Mouse (Mus musculus): Measurements from ENCODE around the gene Daam1. TPM values are rescaled to one million over a fixed set of nuclear protein-coding genes. Genes with fewer than 3 reads are reported as not detected.

The Daam1 gene
- polyA plus RNA-seq, 1 experiment, result 36.2 TPM

- no peak overlapping the region for H3K4me3 ChIP-seq (replicated peaks; ENCODE audit: control insufficient read depth, low read depth, low read length)
- TF ChIP-seq POLR2A (IDR thresholded peaks at IDR 0.05; ENCODE audit: borderline replicate concordance, control insufficient read depth, low read depth, low read length) (no peak), CTCF (IDR thresholded peaks at IDR 0.05; ENCODE audit: control insufficient read depth, insufficient read depth, low read length) (no peak)
- WGBS, result 37% methylated on average over 10 of the region's 10 CpGs
- H3K27ac ChIP-seq (ENCODE audit: control insufficient read depth, insufficient read depth, low read depth, low read length, poor library complexity), result no peak overlapping the region
- H3K4me1 ChIP-seq (ENCODE audit: control insufficient read depth, insufficient read depth, low read length), result no peaks in the 10 kb centered on the region
Observed at GRCm38 (mm10) chr12:72014355-72014776, 183.5 kb downstream of the Daam1 start.

- 63% methylated on average over 5 of the region's 5 CpGs for WGBS
- TF ChIP-seq POLR2A (IDR thresholded peaks at IDR 0.05; ENCODE audit: borderline replicate concordance, control insufficient read depth, low read depth, low read length) (no peak), CTCF (IDR thresholded peaks at IDR 0.05; ENCODE audit: control insufficient read depth, insufficient read depth, low read length) (no peak)
- no peak overlapping the region for H3K4me3 ChIP-seq (replicated peaks; ENCODE audit: control insufficient read depth, low read depth, low read length)
- H3K4me1 ChIP-seq (ENCODE audit: control insufficient read depth, insufficient read depth, low read length), result no peaks in the 10 kb centered on the region
- H3K27ac ChIP-seq (ENCODE audit: control insufficient read depth, insufficient read depth, low read depth, low read length, poor library complexity), result no peak overlapping the region
Observed at GRCm38 (mm10) chr12:72015296-72015695, 184.4 kb downstream of the Daam1 start.

GRCm38 (mm10) chr12:72020285-72020684, 189.4 kb downstream of the Daam1 start:
- H3K4me1 ChIP-seq (ENCODE audit: control insufficient read depth, insufficient read depth, low read length), result no peaks in the 10 kb centered on the region
- H3K4me3 ChIP-seq (replicated peaks; ENCODE audit: control insufficient read depth, low read depth, low read length), result no peak overlapping the region
- WGBS, result 77% methylated on average over 4 of the region's 4 CpGs
- H3K27ac ChIP-seq (ENCODE audit: control insufficient read depth, insufficient read depth, low read depth, low read length, poor library complexity), result no peak overlapping the region
- TF ChIP-seq CTCF (IDR thresholded peaks at IDR 0.05; ENCODE audit: control insufficient read depth, insufficient read depth, low read length) (no peak), POLR2A (IDR thresholded peaks at IDR 0.05; ENCODE audit: borderline replicate concordance, control insufficient read depth, low read depth, low read length) (no peak)

- Histone ChIP-seq H3K27ac (ENCODE audit: control insufficient read depth, insufficient read depth, low read depth, low read length, poor library complexity) (no peak overlapping the region), H3K4me1 (ENCODE audit: control insufficient read depth, insufficient read depth, low read length) (no peaks in the 10 kb centered on the region), H3K4me3 (replicated peaks; ENCODE audit: control insufficient read depth, low read depth, low read length) (no peak overlapping the region)
- WGBS, result 68% methylated on average over 5 of the region's 5 CpGs
- TF ChIP-seq POLR2A (IDR thresholded peaks at IDR 0.05; ENCODE audit: borderline replicate concordance, control insufficient read depth, low read depth, low read length) (no peak), CTCF (IDR thresholded peaks at IDR 0.05; ENCODE audit: control insufficient read depth, insufficient read depth, low read length) (no peak)
Observed at GRCm38 (mm10) chr12:72021543-72021942, 190.7 kb downstream of the Daam1 start.

- TF ChIP-seq POLR2A (IDR thresholded peaks at IDR 0.05; ENCODE audit: borderline replicate concordance, control insufficient read depth, low read depth, low read length), result no peak
- TF ChIP-seq CTCF (IDR thresholded peaks at IDR 0.05; ENCODE audit: control insufficient read depth, insufficient read depth, low read length), result no peak
- Histone ChIP-seq H3K4me1 (ENCODE audit: control insufficient read depth, insufficient read depth, low read length) (no peaks in the 10 kb centered on the region), H3K4me3 (replicated peaks; ENCODE audit: control insufficient read depth, low read depth, low read length) (no peak overlapping the region), H3K27ac (ENCODE audit: control insufficient read depth, insufficient read depth, low read depth, low read length, poor library complexity) (no peak overlapping the region)
- 60% methylated on average over 3 of the region's 3 CpGs for WGBS
Observed at GRCm38 (mm10) chr12:72022790-72023189, 191.9 kb downstream of the Daam1 start.

- no peak for TF ChIP-seq POLR2A (IDR thresholded peaks at IDR 0.05; ENCODE audit: borderline replicate concordance, control insufficient read depth, low read depth, low read length)
- no peak for TF ChIP-seq CTCF (IDR thresholded peaks at IDR 0.05; ENCODE audit: control insufficient read depth, insufficient read depth, low read length)
- Histone ChIP-seq H3K4me3 (replicated peaks; ENCODE audit: control insufficient read depth, low read depth, low read length) (no peak overlapping the region), H3K27ac (ENCODE audit: control insufficient read depth, insufficient read depth, low read depth, low read length, poor library complexity) (no peak overlapping the region), H3K4me1 (ENCODE audit: control insufficient read depth, insufficient read depth, low read length) (no peaks in the 10 kb centered on the region)
- 80% methylated on average over 5 of the region's 5 CpGs for WGBS
Observed at GRCm38 (mm10) chr12:72023572-72023971, 192.7 kb downstream of the Daam1 start.

GRCm38 (mm10) chr12:72025275-72025795, 194.5 kb downstream of the Daam1 start:
- Histone ChIP-seq H3K4me3 (replicated peaks; ENCODE audit: control insufficient read depth, low read depth, low read length) (no peak overlapping the region), H3K27ac (ENCODE audit: control insufficient read depth, insufficient read depth, low read depth, low read length, poor library complexity) (no peak overlapping the region), H3K4me1 (ENCODE audit: control insufficient read depth, insufficient read depth, low read length) (no peaks in the 10 kb centered on the region)
- WGBS, result 77% methylated on average over 6 of the region's 6 CpGs
- no peak for TF ChIP-seq POLR2A (IDR thresholded peaks at IDR 0.05; ENCODE audit: borderline replicate concordance, control insufficient read depth, low read depth, low read length)
- TF ChIP-seq CTCF (IDR thresholded peaks at IDR 0.05; ENCODE audit: control insufficient read depth, insufficient read depth, low read length), result no peak

GRCm38 (mm10) chr12:72031171-72031570, 200.3 kb downstream of the Daam1 start:
- TF ChIP-seq POLR2A (IDR thresholded peaks at IDR 0.05; ENCODE audit: borderline replicate concordance, control insufficient read depth, low read depth, low read length) (no peak), CTCF (IDR thresholded peaks at IDR 0.05; ENCODE audit: control insufficient read depth, insufficient read depth, low read length) (no peak)
- H3K4me3 ChIP-seq (replicated peaks; ENCODE audit: control insufficient read depth, low read depth, low read length), result no peak overlapping the region
- 84% methylated on average over 5 of the region's 5 CpGs for WGBS
- no peak overlapping the region for H3K27ac ChIP-seq (ENCODE audit: control insufficient read depth, insufficient read depth, low read depth, low read length, poor library complexity)
- no peaks in the 10 kb centered on the region for H3K4me1 ChIP-seq (ENCODE audit: control insufficient read depth, insufficient read depth, low read length)

- Histone ChIP-seq H3K4me3 (replicated peaks; ENCODE audit: control insufficient read depth, low read depth, low read length) (no peak overlapping the region), H3K4me1 (ENCODE audit: control insufficient read depth, insufficient read depth, low read length) (no peaks in the 10 kb centered on the region), H3K27ac (ENCODE audit: control insufficient read depth, insufficient read depth, low read depth, low read length, poor library complexity) (no peak overlapping the region)
- no peak for TF ChIP-seq CTCF (IDR thresholded peaks at IDR 0.05; ENCODE audit: control insufficient read depth, insufficient read depth, low read length)
- no peak for TF ChIP-seq POLR2A (IDR thresholded peaks at IDR 0.05; ENCODE audit: borderline replicate concordance, control insufficient read depth, low read depth, low read length)
- 87% methylated on average over 6 of the region's 6 CpGs for WGBS
Observed at GRCm38 (mm10) chr12:72031794-72032193, 200.9 kb downstream of the Daam1 start.

Measured in bone marrow, adult 2 months (tissue).